Mouse (Mus musculus): Measurements from ENCODE around the gene Acot13. TPM values are rescaled to one million over a fixed set of nuclear protein-coding genes. Genes with fewer than 3 reads are reported as not detected.
"Not testable (repeated sequence)": the region's sequence is repeated elsewhere in the genome, so short reads cannot be mapped to it uniquely, and the experiment has no call there.

Gene Acot13
- polyA plus RNA-seq, 1 experiment from 2014 or later: 53.3 TPM

DNA sequence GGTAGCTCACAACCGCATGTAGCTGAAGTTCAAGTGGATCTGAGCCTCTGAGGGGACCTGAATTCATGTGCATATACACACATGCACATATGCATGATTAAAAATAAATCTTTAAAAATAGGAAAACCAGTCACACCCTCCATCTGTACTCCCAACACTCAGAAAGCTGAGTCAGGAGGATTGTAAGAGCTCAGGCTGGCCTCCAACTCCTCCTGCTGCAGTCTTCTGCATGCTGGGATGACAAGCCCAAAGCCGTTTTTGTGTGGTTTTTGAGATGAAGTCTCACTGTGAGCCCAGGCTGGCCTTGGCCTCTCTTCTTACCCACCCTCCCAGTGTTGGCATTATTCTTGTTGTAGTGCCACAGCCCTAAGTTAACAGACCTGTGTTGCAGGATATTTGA, 53.3 kb downstream of the Acot13 start:
- Histone ChIP-seq H3K9ac (ENCODE audit: low read depth, low read length) (no peak overlapping the region), H3K27me3 (ENCODE audit: control insufficient read depth, insufficient read depth, low read depth, low read length) (no peaks in the 10 kb centered on the region), H3K4me3 (ENCODE audit: low read depth, low read length) (no peak overlapping the region), H3K36me3 (ENCODE audit: control insufficient read depth, insufficient read depth, low read length) (no peaks in the 10 kb centered on the region), H3K4me1 (ENCODE audit: control insufficient read depth, insufficient read depth, low read length) (no peaks in the 10 kb centered on the region), H3K9me3 (replicated peaks; ENCODE audit: control insufficient read depth, low read length, poor library complexity, severe bottlenecking) (no peaks in the 10 kb centered on the region), H3K4me2 (ENCODE audit: low read length) (no peak overlapping the region), H3K27ac (ENCODE audit: low read length) (no peak overlapping the region)
- WGBS: 77% methylated on average over 2 of the region's 2 CpGs
- ATAC-seq: no peak

DNA sequence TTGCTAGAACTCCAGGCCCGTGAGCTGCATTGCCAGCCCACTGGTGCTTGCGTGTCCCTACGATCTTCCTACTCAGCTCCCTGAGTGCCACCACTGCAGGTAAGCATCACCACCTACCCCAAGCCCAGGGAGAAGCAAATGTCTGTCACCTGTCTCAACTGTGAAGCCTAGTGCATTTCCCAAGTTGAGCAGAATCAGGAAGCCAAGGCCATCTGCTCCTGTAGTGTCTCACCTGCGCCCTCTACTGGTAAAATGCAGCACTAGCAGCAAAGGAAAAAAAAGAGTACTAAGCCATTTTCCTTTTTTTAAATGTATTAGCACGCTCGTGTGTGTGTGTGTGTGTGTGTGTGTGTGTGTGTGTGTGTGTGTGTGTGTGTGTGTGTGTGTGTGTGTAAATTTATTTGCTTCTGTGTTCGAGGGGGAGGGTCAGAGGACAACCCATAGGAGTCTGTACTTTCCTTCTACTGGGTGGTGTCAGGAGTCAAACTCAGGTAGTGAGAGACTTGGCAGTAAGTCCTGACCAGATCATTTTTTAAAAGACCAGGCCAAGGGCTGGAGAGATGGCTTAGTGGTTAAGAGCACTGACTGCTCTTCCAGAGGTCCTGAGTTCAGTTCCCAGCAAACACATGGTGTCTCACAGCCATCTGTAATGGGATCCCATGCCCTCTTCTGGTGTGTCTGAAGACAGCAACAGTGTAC, 55.0 kb downstream of the Acot13 start:
- H3K4me3 ChIP-seq (ENCODE audit: low read depth, low read length): no peak overlapping the region
- 51% methylated on average over 7 of the region's 7 CpGs for WGBS
- H3K27ac ChIP-seq (ENCODE audit: low read length): no peak overlapping the region
- H3K36me3 ChIP-seq (ENCODE audit: control insufficient read depth, insufficient read depth, low read length): no peaks in the 10 kb centered on the region
- H3K4me1 ChIP-seq (ENCODE audit: control insufficient read depth, insufficient read depth, low read length): no peaks in the 10 kb centered on the region
- H3K4me2 ChIP-seq (ENCODE audit: low read length): no peak overlapping the region
- ATAC-seq: no peak
- H3K9ac ChIP-seq (ENCODE audit: low read depth, low read length): no peak overlapping the region
- H3K27me3 ChIP-seq (ENCODE audit: control insufficient read depth, insufficient read depth, low read depth, low read length): no peaks in the 10 kb centered on the region
- H3K9me3 ChIP-seq (replicated peaks; ENCODE audit: control insufficient read depth, low read length, poor library complexity, severe bottlenecking): no peaks in the 10 kb centered on the region

DNA sequence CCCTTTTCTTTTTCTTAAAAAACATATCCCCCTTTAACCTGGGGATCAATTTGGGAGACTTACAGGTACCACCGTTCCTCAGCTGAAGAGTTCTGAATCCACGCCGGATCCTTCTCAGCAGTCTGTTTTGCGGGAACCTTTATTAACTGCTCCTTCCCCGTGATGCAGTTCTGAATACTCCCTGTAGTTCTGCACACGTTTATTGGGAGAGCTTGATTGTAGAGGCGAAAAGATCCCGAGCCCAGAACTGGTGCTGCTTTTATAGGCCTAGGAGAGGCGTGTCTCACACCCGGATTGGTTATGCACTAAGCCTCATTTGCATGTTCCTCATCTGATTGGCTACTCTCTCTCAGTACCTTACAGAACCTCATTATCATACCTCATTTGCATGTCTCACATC, 59.9 kb downstream of the Acot13 start:
- not testable (repeated sequence) for H3K27ac ChIP-seq (ENCODE audit: low read length)

More for the DNA sequence above, 59.9 kb downstream of the Acot13 start:
- H3K9ac ChIP-seq (ENCODE audit: low read depth, low read length); H3K36me3 ChIP-seq (ENCODE audit: control insufficient read depth, insufficient read depth, low read length); H3K4me2 ChIP-seq (ENCODE audit: low read length); H3K27me3 ChIP-seq (ENCODE audit: control insufficient read depth, insufficient read depth, low read depth, low read length); ATAC-seq; H3K4me3 ChIP-seq (ENCODE audit: low read depth, low read length); H3K9me3 ChIP-seq (replicated peaks; ENCODE audit: control insufficient read depth, low read length, poor library complexity, severe bottlenecking); H3K4me1 ChIP-seq (ENCODE audit: control insufficient read depth, insufficient read depth, low read length): not testable (repeated sequence)
- 91% methylated on average over 9 of the region's 10 CpGs for WGBS

Other genes starting within 250 kb of the Acot13 start
- 31.8 and 33.8 TPM in 2 replicates for gene Ripor2, start 249.4 kb downstream of the Acot13 start, polyA plus RNA-seq (2015; fragmentation: Nextera tagmentation; extraction: Ambion mirVana)
- gene Armh2, start 90.3 kb downstream of the Acot13 start, polyA plus RNA-seq (2015; fragmentation: Nextera tagmentation; extraction: Ambion mirVana): not detected in 2 replicates
- 11.0 and 13.6 TPM in 2 replicates for gene Gmnn, start 69.6 kb downstream of the Acot13 start, polyA plus RNA-seq (2015; fragmentation: Nextera tagmentation; extraction: Ambion mirVana)
- 19.8 and 25.9 TPM in 2 replicates for gene BC005537, start 29.9 kb downstream of the Acot13 start, polyA plus RNA-seq (2015; fragmentation: Nextera tagmentation; extraction: Ambion mirVana)
- gene Tdp2, start 139 bp upstream of the Acot13 start, polyA plus RNA-seq (2015; fragmentation: Nextera tagmentation; extraction: Ambion mirVana): 26.5 and 32.0 TPM in 2 replicates
- 8.9 and 10.2 TPM in 2 replicates for gene D130043K22Rik, start 13.6 kb upstream of the Acot13 start, polyA plus RNA-seq (2015; fragmentation: Nextera tagmentation; extraction: Ambion mirVana)
- gene Aldh5a1, start 106.1 kb upstream of the Acot13 start, polyA plus RNA-seq (2015; fragmentation: Nextera tagmentation; extraction: Ambion mirVana): 12.8 and 14.0 TPM in 2 replicates
- gene Gpld1, start 111.6 kb upstream of the Acot13 start, polyA plus RNA-seq (2015; fragmentation: Nextera tagmentation; extraction: Ambion mirVana): 2.8 and 3.5 TPM in 2 replicates
- 14.9 and 19.3 TPM in 2 replicates for gene Mrs2, start 188.8 kb upstream of the Acot13 start, polyA plus RNA-seq (2015; fragmentation: Nextera tagmentation; extraction: Ambion mirVana)
- gene Dcdc2a, start 224.5 kb upstream of the Acot13 start, polyA plus RNA-seq (2015; fragmentation: Nextera tagmentation; extraction: Ambion mirVana): 3.9 and 4.8 TPM in 2 replicates